Mouse (Mus musculus): ENCODE measurements around the gene Atf7ip.

DNA sequence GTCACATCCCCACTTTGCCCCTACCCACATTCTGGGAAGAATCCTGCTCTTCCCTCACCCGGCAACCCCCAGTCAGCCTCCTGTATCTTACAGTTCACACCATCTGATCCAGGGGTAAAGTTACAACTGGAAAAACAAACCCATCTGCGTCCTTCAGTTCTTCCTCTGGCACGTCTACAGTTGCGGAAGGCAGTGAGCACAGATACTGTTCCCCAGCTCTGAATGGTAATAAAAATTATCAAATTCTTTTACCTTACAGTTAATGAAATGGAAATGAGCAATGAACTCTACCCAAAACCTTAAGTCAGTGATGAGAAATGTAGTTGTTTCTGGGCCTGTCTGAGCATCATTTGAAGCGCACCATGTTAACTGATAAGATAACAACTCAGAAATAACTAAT lies 38.1 kb upstream of the Atf7ip start:
- TF ChIP-seq CTCF (IDR thresholded peaks at IDR 0.05; ENCODE audit: low read depth, low read length): no peak
- TF ChIP-seq POLR2A (IDR thresholded peaks at IDR 0.05; ENCODE audit: extremely low read depth, insufficient read depth, low read length): no peak
